Mouse (Mus musculus) left cerebral cortex, adult 18-20 months (tissue): Measurements from ENCODE around the gene Rara. TPM values are rescaled to one million over a fixed set of nuclear protein-coding genes. Genes with fewer than 3 reads are reported as not detected.
"Not testable (repeated sequence)": the region's sequence is repeated elsewhere in the genome, so short reads cannot be mapped to it uniquely, and the experiment has no call there.

ENCODE experiments used
- DNase-seq, 2 experiments: peaks; one replicate each; pipeline ENCODE4 v3.0.0; 2021 to 2022; ENCODE audit warnings: low spot score in 2 of 2, mixed read lengths in 1 of 2
- total RNA-seq, 2 experiments: library from RNA; stranded (reverse); gene quantifications; 2 replicates each; pipeline ENCODE4 v1.2.3; 2021

Gene Rara
- total RNA-seq, 2 experiments from 2014 or later = 14.4 to 14.9 TPM

DNA sequence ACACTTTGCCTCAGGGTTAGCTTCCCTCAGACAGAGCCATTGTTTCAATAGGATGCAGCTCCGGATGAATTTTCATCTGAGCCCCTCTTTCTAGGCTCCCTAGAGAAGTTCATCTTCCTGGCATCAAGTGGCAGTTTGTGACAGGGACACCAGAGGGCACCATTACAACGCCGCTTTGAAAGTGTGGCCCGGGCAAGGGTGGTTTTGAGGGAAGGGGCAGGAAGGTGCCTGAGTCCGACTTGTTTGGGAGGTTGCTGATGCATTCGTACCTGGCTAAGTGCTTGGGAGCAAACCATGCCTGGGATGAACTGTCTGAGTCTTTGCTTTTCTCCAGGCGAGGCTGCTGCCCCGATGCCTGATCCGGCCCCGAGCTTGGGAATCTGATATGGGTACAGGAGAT is 5.3 kb upstream of the Rara start:
- peak; percentile 56 to 57 for DNase-seq

DNA sequence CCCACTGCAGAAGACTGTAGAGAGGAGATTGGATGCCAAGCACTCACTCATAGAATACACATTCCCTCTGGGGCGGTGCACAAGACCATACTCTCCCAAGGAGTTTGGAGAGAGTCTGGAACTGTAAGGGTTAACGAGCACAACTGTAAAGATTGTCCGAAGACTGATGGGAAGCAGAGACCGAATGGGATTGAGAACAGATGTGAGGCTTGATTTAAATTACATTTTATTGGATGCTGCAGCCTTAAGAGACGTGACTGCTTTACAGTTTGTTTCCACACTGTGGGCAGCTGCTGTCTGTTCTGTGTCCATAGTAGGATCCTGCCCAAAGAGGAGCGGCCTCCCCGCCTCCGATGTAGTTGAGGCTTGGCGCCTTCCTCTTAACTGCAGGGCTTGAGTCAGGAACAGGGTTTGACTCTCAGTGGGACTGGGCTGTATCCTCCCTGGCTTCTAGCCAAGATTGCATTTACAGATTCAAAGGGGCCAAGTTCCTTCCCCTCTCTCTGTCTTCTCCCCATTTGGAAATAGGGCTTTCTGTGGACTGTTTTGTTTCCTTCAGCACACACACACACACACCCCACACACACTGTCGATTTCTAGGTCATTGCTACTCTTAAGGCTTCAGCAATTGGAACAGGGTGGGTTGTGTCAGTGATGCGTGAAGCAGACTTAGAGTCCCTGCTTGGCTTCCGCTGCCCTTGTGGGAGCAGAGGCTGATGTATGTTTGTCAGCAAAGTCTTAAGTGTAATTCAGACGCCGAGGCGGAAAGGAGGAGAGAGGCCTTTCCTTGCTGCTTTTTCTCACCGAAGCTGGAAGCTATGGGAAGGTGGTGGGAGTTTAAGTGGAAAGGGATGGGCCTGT is 4.5 kb upstream of the Rara start:
- not testable (repeated sequence) for DNase-seq

- DNase-seq = no peak
Measured at GRCm38 (mm10) chr11:98924633-98925175, 2.9 kb upstream of the Rara start.

GRCm38 (mm10) chr11:98925265-98925721 is 2.3 kb upstream of the Rara start:
- no peak for DNase-seq

DNA sequence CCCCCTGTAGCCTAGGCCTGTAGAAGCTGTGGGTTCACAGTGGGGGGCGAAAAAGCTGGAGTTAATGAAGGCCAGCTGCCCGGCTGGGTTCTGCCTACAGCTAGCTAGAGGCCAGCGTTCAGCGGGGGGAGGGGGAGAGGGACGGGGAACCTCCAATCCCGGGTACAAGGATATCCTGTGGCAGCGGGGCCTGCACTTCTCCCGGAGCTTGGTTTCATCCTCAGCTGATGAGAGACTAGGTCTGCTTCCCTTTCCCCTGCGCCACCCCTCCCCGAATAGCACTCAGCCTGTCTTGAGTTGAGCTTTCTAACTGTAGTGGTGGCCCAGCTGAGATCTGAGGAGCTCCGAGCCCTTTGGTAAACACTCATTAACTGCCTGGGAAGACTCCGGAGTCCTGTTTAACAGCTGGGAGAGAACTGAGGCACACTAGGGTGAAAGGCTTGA is 1.7 kb upstream of the Rara start:
- DNase-seq = no peak

GRCm38 (mm10) chr11:98926553-98926952 is 1.1 kb upstream of the Rara start:
- DNase-seq = no peak

DNA sequence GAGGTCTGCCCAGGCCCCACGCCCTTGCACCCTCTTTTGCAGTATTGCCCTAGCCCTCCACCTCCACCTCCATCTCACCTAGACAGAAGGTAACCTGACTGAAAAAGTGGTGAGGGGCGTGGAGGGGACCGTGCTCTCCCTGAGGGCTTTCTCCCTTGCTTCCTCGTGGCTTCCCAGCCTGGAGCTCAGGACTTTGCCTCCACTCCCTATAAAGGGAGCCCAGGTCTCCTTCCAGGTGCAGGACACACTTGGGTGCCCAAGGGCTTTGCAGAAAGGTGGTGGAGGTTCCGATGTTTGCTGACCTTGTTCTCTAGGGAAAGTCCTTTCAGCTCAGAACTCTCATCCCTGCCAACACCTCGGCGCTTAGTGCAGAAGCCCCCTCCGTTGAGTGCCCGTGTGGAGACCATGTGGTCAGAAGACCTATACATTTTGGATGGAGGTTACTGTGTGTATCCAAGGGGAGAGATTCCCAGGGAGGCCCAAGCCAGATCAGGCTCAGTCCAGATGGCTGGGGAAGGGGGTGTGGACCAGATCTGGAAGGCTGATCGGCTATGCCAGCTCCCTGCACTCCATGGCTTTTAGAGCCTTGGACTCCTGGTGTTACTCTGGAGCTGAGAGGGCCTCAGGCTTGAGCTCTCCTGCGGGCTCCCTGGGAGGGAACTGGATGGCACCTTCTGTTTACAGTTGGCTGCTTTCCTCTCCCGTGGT is 722 bp downstream of the Rara start:
- DNase-seq = no peak

DNA sequence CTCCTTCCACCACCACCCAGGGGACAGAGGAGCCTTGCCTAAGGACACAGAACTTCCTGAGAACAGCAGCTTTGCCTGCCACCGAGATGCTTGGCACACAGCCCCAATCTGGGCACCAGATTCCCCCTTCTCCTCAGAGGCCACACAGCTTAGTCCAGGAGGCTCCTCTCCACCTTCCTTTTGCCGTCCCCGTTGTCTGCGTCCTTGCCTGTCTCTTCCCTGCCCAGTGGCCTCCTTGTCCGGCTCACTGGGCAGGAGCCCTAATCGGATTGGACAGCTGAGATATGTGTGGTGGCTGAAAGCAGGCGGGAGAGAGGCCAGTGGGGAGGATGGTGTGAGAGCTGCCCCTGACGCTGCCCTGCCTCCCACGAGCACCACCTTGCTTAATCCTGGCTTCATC is 1.9 kb downstream of the Rara start:
- DNase-seq = no peak

- no peak for DNase-seq
Measured at GRCm38 (mm10) chr11:98930127-98930601, 2.5 kb downstream of the Rara start.

- DNase-seq = no peak
Measured at GRCm38 (mm10) chr11:98930773-98931512, 3.3 kb downstream of the Rara start.

DNA sequence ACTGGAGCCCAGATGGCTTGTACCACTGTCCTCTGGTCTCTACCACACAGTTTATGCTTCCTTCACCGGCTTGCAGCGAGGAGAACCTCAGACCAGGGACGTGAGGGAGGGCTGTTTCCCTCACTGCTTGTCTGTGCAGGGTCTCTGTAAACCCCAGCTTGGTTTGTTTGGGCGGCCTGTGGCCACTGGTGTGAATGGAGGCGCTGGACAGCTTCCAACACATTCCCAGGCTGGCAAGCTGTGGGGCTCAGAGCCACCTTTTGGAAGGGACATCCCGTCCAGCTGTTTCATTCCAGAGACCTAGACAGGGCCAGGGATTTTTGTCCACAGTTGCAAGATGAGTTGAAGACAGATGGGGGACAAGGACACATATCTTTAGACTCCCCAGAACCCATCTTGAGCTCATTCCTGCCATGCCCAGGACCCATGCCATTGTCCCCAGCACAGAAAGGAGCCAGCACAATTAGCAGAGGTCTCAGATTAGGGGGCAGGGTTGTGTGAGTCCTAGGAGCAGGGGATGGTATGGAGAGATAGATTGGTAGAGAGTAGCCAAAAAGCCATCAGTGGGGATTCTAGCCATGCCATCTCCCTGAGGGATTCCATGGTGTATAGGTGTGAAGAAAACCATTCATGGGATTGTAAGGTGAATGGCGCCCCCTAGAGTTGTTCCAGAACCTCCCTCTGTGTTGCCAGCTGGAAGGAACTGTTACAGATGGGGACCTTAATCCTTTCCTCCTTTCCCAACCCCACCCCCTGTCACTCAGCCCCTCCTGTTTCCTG is 4.1 kb downstream of the Rara start:
- no peak for DNase-seq

DNA sequence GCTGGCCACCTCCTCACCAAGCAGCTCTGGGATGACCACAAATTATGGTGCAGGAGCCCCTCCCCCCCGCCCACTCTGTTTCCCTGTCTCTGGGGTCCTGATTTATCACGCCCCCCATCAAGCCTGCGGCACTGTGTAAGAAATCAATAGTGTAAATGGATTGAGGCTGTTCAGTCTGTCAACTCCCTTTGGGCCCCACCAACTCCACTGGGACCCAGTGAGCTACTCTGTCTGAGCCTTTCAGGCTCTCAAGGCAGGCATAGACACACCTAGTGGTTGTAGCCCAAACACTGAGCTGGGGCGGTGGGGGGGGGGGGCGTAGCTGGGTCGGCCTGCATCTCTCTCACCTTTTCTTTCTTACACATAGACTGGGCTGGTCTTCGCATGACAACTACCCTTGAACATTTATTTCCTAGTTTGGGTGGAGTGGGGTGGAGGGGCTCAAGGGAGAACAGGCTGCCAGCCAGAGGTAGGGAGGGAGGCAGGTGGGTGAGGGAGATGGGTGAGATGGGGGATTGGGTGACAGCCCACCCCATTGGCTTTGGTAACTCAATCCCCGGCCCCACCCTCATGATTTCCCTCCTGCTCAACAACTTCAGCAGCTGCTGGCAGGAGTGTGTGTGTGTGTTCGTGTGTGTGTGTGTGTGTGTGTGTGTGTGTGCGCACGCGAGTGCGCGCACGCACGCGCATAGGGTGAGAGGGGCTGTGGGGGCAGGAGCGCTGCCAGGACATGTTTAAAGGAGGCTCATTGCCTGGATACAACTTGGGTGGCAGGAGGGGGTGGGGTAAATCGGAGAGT is 4.9 kb downstream of the Rara start:
- DNase-seq = no peak

GRCm38 (mm10) chr11:98933151-98933550 is 5.5 kb downstream of the Rara start:
- peak; percentile 78 to 84 for DNase-seq

DNA sequence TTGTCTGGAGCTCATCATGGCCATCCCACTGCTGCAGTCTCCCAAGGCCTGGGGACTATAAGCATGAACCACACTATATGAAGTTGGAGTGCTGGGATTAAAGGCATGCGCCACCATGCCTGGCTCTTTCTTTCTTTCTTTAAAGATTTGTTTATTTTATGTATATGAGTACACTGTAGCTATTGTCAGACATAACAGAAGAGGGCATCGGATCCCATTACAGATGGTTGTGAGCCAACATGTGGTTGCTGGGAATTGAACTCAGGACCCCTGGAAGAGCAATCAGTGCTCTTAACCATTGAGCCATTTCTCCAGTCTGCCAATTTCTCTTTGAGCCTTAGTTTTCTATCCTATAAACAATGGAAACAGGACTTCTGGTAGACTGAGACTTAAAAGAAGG is 6.2 kb downstream of the Rara start:
- not testable (repeated sequence) for DNase-seq

GRCm38 (mm10) chr11:98934367-98934766 is 6.7 kb downstream of the Rara start:
- no peak for DNase-seq

DNA sequence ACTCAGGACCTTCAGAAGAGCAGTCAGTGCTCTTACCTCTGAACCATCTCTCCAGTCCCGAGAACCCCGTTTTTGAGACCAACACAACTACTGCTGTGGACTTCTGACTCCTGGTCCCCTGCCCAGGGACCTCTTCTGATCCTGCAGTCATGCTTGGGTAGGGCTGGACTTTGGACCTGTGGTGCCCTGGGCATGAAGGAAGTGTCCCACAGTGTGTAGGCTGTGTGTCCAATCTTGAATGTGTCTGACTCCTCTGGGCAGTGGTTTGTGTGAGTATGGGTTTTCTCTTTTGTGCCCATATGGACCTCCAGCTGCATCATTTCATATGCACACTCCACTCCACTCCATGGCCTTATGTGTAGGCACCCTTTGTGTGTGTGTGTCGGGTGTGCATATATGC is 7.5 kb downstream of the Rara start:
- DNase-seq = no peak

GRCm38 (mm10) chr11:98936170-98936569 is 8.6 kb downstream of the Rara start:
- no peak for DNase-seq

- DNase-seq = no peak
Measured at GRCm38 (mm10) chr11:98936606-98937409, 9.2 kb downstream of the Rara start.
